Mouse (Mus musculus) C2C12 (cell line): ENCODE measurements around the gene 2700097O09Rik.

Source experiments
- CTCF ChIP-seq: IDR thresholded peaks from one replicate; pipeline ENCODE4 v1.5.1; 2011; ENCODE audit not compliant: control insufficient read depth, insufficient read depth, insufficient read length
- FOSL1 ChIP-seq: IDR thresholded peaks from one replicate; pipeline ENCODE4 v1.8.0; 2011; ENCODE audit warnings: mild to moderate bottlenecking, low read length; ENCODE audit not compliant: poor library complexity, insufficient read depth, severe bottlenecking
- MAX ChIP-seq: IDR thresholded peaks from one replicate; pipeline ENCODE4 v1.6.1; 2011; ENCODE audit warnings: mild to moderate bottlenecking, control low read depth
- USF1 ChIP-seq: IDR thresholded peaks from one replicate; pipeline ENCODE4 v1.6.1; 2011; ENCODE audit warnings: low read depth, mild to moderate bottlenecking, control low read depth, moderate library complexity

DNA sequence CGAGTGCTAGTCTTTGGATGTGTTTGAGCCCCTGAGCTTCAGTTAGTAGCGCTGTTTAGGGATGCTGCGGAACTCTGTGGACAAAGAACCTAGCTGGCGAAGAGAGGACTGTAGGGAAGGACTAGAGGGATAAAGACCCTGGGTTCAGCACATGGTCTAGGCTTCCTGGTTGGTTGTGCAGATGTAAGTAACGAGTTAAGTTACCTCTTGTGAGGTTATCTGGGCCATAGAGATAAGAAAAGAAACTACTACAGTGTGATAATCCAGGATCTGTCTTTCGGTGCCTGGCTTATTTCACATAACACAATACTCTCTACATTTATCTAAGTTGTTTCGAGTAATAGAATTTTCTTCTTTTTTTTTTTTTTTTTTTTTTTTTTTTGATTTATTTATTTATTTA lies 6.2 kb downstream of the 2700097O09Rik start:
- no peak for TF ChIP-seq MAX
- TF ChIP-seq CTCF, result no peak
- TF ChIP-seq FOSL1, result no peak
- TF ChIP-seq USF1, result no peak
